Mouse (Mus musculus) CD4-positive, CD25-positive, alpha-beta regulatory T cell, adult 4 months (primary cell): ENCODE data around the gene Ampd3. TPM values are rescaled to one million over a fixed set of nuclear protein-coding genes. Genes with fewer than 3 reads are reported as not detected.

Source experiments
- ATAC-seq: one replicate; pipeline ENCODE4 v1.8.0; 2017
- polyA plus RNA-seq, 2 experiments: library from polyadenylated mRNA; unstranded; fragments of 100-300 nt; shearing (Covaris generic); gene quantifications; one replicate each; pipeline ENCODE4 v1.2.1; 2017

Gene Ampd3
- polyA plus RNA-seq, result 1 to 10 TPM; 2.9 to 4.5 TPM

GRCm38 (mm10) chr7:110768001-110768400, at the start of gene Ampd3:
Gene Ampd3 (plus strand): TSS chr7:110768206.
- no peak for ATAC-seq

GRCm38 (mm10) chr7:110718505-110718904, 49.5 kb upstream of the Ampd3 start:
- no peak for ATAC-seq

- no peak for ATAC-seq
Observed at GRCm38 (mm10) chr7:110719857-110720256, 48.1 kb upstream of the Ampd3 start.

GRCm38 (mm10) chr7:110722183-110722582, 45.8 kb upstream of the Ampd3 start:
- no peak for ATAC-seq

- peak; percentile 85 for ATAC-seq
Observed at GRCm38 (mm10) chr7:110727049-110727448, 41.0 kb upstream of the Ampd3 start.

GRCm38 (mm10) chr7:110728876-110729275, 39.1 kb upstream of the Ampd3 start:
- ATAC-seq, result no peak

GRCm38 (mm10) chr7:110729295-110729694, 38.7 kb upstream of the Ampd3 start:
- no peak for ATAC-seq

- no peak for ATAC-seq
Observed at GRCm38 (mm10) chr7:110731091-110731967, 36.7 kb upstream of the Ampd3 start.

GRCm38 (mm10) chr7:110732001-110732632, 35.9 kb upstream of the Ampd3 start:
- ATAC-seq, result no peak

GRCm38 (mm10) chr7:110736914-110737313, 31.1 kb upstream of the Ampd3 start:
- ATAC-seq, result no peak

GRCm38 (mm10) chr7:110739764-110740163, 28.2 kb upstream of the Ampd3 start:
- no peak for ATAC-seq

GRCm38 (mm10) chr7:110740188-110740587, 27.8 kb upstream of the Ampd3 start:
- ATAC-seq, result no peak

GRCm38 (mm10) chr7:110742022-110742421, 26.0 kb upstream of the Ampd3 start:
- ATAC-seq, result no peak

GRCm38 (mm10) chr7:110746087-110746562, 21.9 kb upstream of the Ampd3 start:
- no peak for ATAC-seq

- no peak for ATAC-seq
Observed at GRCm38 (mm10) chr7:110746809-110747208, 21.2 kb upstream of the Ampd3 start.

- no peak for ATAC-seq
Observed at GRCm38 (mm10) chr7:110750834-110751233, 17.2 kb upstream of the Ampd3 start.

- no peak for ATAC-seq
Observed at GRCm38 (mm10) chr7:110751634-110752033, 16.4 kb upstream of the Ampd3 start.

- no peak for ATAC-seq
Observed at GRCm38 (mm10) chr7:110753310-110753709, 14.7 kb upstream of the Ampd3 start.

GRCm38 (mm10) chr7:110753926-110754330, 14.1 kb upstream of the Ampd3 start:
- no peak for ATAC-seq

GRCm38 (mm10) chr7:110756440-110756839, 11.6 kb upstream of the Ampd3 start:
- ATAC-seq, result no peak

- ATAC-seq, result no peak
Observed at GRCm38 (mm10) chr7:110762605-110763180, 5.3 kb upstream of the Ampd3 start.

GRCm38 (mm10) chr7:110768451-110769064, 552 bp downstream of the Ampd3 start:
- ATAC-seq, result peak; percentile 65

GRCm38 (mm10) chr7:110769094-110769493, 1.1 kb downstream of the Ampd3 start:
- peak; percentile 80 for ATAC-seq
